Mouse (Mus musculus) spleen, adult 2 months (tissue): Measurements from ENCODE around the gene Gm10160.

Source experiments
- CTCF ChIP-seq: fragments of 200-500 bp; IDR thresholded peaks from 2 replicates; pipeline ENCODE4 v1.5.1; 2011; ENCODE audit warnings: mild to moderate bottlenecking, inconsistent platforms; ENCODE audit not compliant: insufficient read depth, insufficient read length, insufficient replicate concordance; ENCODE audit errors: extremely low read depth
- POLR2A ChIP-seq: fragments of 200-500 bp; IDR thresholded peaks from 2 replicates; pipeline ENCODE4 v1.6.1; 2011; ENCODE audit warnings: low read depth, low read length, inconsistent platforms

DNA sequence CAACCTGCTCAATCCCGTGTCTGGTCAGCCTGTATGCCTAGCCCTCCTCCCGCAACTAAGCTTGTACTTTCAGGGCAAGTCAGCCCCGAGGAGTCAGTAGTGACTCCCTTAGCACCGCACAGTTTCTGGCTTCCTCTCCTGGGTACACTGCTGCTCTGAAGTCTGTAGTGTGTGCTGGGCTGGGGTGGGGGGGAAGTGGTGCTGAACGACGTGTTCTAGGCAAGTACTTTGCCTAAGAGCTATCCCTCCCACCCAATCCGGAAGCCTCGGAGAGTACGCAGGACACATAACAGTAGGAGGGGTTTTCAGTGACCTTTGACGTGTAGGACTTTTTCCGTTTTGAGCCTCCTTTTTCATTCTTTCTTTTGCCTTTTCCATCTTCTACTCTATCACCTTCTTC, 43.8 kb upstream of the Gm10160 start:
- no peak for TF ChIP-seq CTCF
- no peak for TF ChIP-seq POLR2A
